Mouse (Mus musculus) liver, embryonic 11.5 days (tissue): ENCODE measurements around the gene Spata45. TPM values are rescaled to one million over a fixed set of nuclear protein-coding genes. Genes with fewer than 3 reads are reported as not detected.

Experiments
- ATAC-seq: fragments of 200-750 bp; cut with Nextera tagmentation; replicated peaks from 2 replicates; pipeline ENCODE4 v1.8.0; 2017; ENCODE audit warnings: moderate number of reproducible peaks, mild to moderate bottlenecking, moderate TSS enrichment, moderate library complexity; ENCODE audit not compliant: low FRiP score
- DNase-seq: peaks from one replicate; pipeline ENCODE4 v3.0.0-alpha.2; 2017; ENCODE audit warnings: low spot score
- H3K27ac ChIP-seq: fragments of 300-500 bp; sonication (generic); 2 replicates; pipeline ENCODE4 v1.5.1; 2014; ENCODE audit warnings: mild to moderate bottlenecking, low read depth, low read length, control low read depth
- H3K27me3 ChIP-seq: fragments of 300-500 bp; sonication (generic); replicated peaks from 2 replicates; pipeline ENCODE4 v1.6.1; 2014; ENCODE audit warnings: low read length, mixed read lengths; ENCODE audit not compliant: control insufficient read depth, insufficient read depth
- H3K36me3 ChIP-seq: fragments of 300-500 bp; sonication (generic); 2 replicates; pipeline ENCODE4 v1.6.1; 2014; ENCODE audit warnings: mild to moderate bottlenecking, low read length, moderate library complexity, mixed read lengths; ENCODE audit not compliant: control insufficient read depth, insufficient read depth
- H3K4me1 ChIP-seq: fragments of 300-500 bp; sonication (generic); replicated peaks from 2 replicates; pipeline ENCODE4 v1.6.1; 2014; ENCODE audit warnings: low read length, mixed read lengths; ENCODE audit not compliant: control insufficient read depth, insufficient read depth
- H3K4me2 ChIP-seq: fragments of 300-500 bp; sonication (generic); 2 replicates; pipeline ENCODE4 v1.6.1; 2014; ENCODE audit warnings: mild to moderate bottlenecking, control low read depth, moderate library complexity
- H3K4me3 ChIP-seq: fragments of 300-500 bp; sonication (generic); 2 replicates; pipeline ENCODE4 v1.5.1; 2014; ENCODE audit warnings: low read depth, low read length, control low read depth
- H3K9ac ChIP-seq: fragments of 300-500 bp; sonication (generic); 2 replicates; pipeline ENCODE4 v1.6.1; 2014; ENCODE audit warnings: low read depth, low read length, control low read depth
- H3K9me3 ChIP-seq: fragments of 300-500 bp; sonication (generic); 2 replicates; pipeline ENCODE4 v1.6.1; 2016; ENCODE audit warnings: low read length, inconsistent platforms, mixed read lengths; ENCODE audit not compliant: control insufficient read depth
- WGBS: fragments of 180-500 bp; shearing (Covaris S2); extraction: QIAGEN DNeasy Blood & Tissue Kit; methylation state at CpG from one replicate; pipeline ENCODE4 v1.1.7; 2014; 5-methylcytosine and 5-hydroxymethylcytosine counted together
- polyA plus RNA-seq: library from polyadenylated mRNA; unstranded; fragments of >200 nt; fragmentation: Nextera tagmentation; extraction: Ambion mirVana; gene quantifications from 2 replicates; pipeline ENCODE4 v1.2.1, GENCODE M21; 2014

The Spata45 gene
- polyA plus RNA-seq, 1 experiment from 2014 or later, result not detected

GRCm38 (mm10) chr1:191084951-191085559 lies 48.6 kb downstream of the Spata45 start:
- 67% methylated on average over 5 of the region's 5 CpGs for WGBS
- H3K9ac ChIP-seq, result no peak overlapping the region

GRCm38 (mm10) chr1:191085597-191085996 lies 49.2 kb downstream of the Spata45 start:
- no peak overlapping the region for H3K9ac ChIP-seq
- 0 out of 2 replicates have a peak, but pooled peaks cover 5% of the 10 kb centered on the region for H3K4me1 ChIP-seq
- no peak overlapping the region for H3K4me2 ChIP-seq
- H3K36me3 ChIP-seq, result peaks cover 21% of the 10 kb centered on the region
- H3K27me3 ChIP-seq, result no peaks in the 10 kb centered on the region
- DNase-seq (no peak), ATAC-seq (0 out of 2 replicates have a peak, but pooled peaks have one; percentile 10)
- WGBS, result 64% methylated on average over 12 of the region's 12 CpGs
- no peak overlapping the region for H3K4me3 ChIP-seq
- no peaks in the 10 kb centered on the region for H3K9me3 ChIP-seq
- H3K27ac ChIP-seq, result no peak overlapping the region

More at GRCm38 (mm10) chr1:191084951-191085559, 48.6 kb downstream of the Spata45 start:
- no peak overlapping the region for H3K4me3 ChIP-seq
- no peaks in the 10 kb centered on the region for H3K9me3 ChIP-seq
- no peak overlapping the region for H3K4me2 ChIP-seq
- H3K4me1 ChIP-seq, result 0 out of 2 replicates have a peak, but pooled peaks cover 5% of the 10 kb centered on the region
- ATAC-seq (no peak), DNase-seq (no peak)
- peaks cover 24% of the 10 kb centered on the region for H3K36me3 ChIP-seq
- H3K27me3 ChIP-seq, result no peaks in the 10 kb centered on the region
- no peak overlapping the region for H3K27ac ChIP-seq

GRCm38 (mm10) chr1:191086304-191086878 lies 50.0 kb downstream of the Spata45 start:
- Histone ChIP-seq H3K27me3 (no peaks in the 10 kb centered on the region), H3K4me3 (no peak overlapping the region), H3K9ac (no peak overlapping the region), H3K4me2 (no peak overlapping the region), H3K9me3 (no peaks in the 10 kb centered on the region), H3K4me1 (0 out of 2 replicates have a peak, but pooled peaks cover 5% of the 10 kb centered on the region), H3K36me3 (peaks cover 20% of the 10 kb centered on the region), H3K27ac (no peak overlapping the region)
- DNase-seq, result no peak
- WGBS, result 78% methylated on average over 7 of the region's 7 CpGs
- no peak for ATAC-seq

GRCm38 (mm10) chr1:191086960-191087359 lies 50.5 kb downstream of the Spata45 start:
- Histone ChIP-seq H3K4me2 (no peak overlapping the region), H3K27ac (0 out of 2 replicates have a peak overlapping the region, but pooled peaks have one; percentile 28), H3K9me3 (no peaks in the 10 kb centered on the region), H3K9ac (no peak overlapping the region), H3K27me3 (no peaks in the 10 kb centered on the region), H3K4me3 (no peak overlapping the region), H3K4me1 (0 out of 2 replicates have a peak, but pooled peaks cover 5% of the 10 kb centered on the region), H3K36me3 (peaks cover 19% of the 10 kb centered on the region)
- WGBS, result 83% methylated on average over 8 of the region's 8 CpGs
- no peak for DNase-seq
- ATAC-seq, result no peak

- Histone ChIP-seq H3K9me3 (no peaks in the 10 kb centered on the region), H3K27me3 (no peaks in the 10 kb centered on the region), H3K4me2 (no peak overlapping the region), H3K27ac (no peak overlapping the region), H3K9ac (no peak overlapping the region), H3K36me3 (peaks cover 12% of the 10 kb centered on the region), H3K4me3 (no peak overlapping the region), H3K4me1 (0 out of 2 replicates have a peak, but pooled peaks cover 5% of the 10 kb centered on the region)
- WGBS, result 58% methylated on average over 5 of the region's 5 CpGs
- DNase-seq (no peak), ATAC-seq (no peak)
These were observed 51.5 kb downstream of the Spata45 start for GRCm38 (mm10) chr1:191087955-191088354.

GRCm38 (mm10) chr1:191089355-191089754 lies 52.9 kb downstream of the Spata45 start:
- ATAC-seq (no peak), DNase-seq (no peak)
- Histone ChIP-seq H3K9ac (no peak overlapping the region), H3K4me2 (no peak overlapping the region), H3K27ac (no peak overlapping the region), H3K4me1 (0 out of 2 replicates have a peak, but pooled peaks cover 5% of the 10 kb centered on the region), H3K36me3 (peaks cover 7% of the 10 kb centered on the region), H3K4me3 (no peak overlapping the region), H3K9me3 (no peaks in the 10 kb centered on the region), H3K27me3 (0 out of 2 replicates have a peak, but pooled peaks cover 4% of the 10 kb centered on the region)
- 46% methylated on average over 6 of the region's 6 CpGs for WGBS

- H3K36me3 ChIP-seq, result no peaks in the 10 kb centered on the region
- DNase-seq (no peak), ATAC-seq (no peak)
- H3K9me3 ChIP-seq, result no peaks in the 10 kb centered on the region
- H3K4me1 ChIP-seq, result 0 out of 2 replicates have a peak, but pooled peaks cover 5% of the 10 kb centered on the region
- H3K27me3 ChIP-seq, result peaks cover 14% of the 10 kb centered on the region
- no peak overlapping the region for H3K27ac ChIP-seq
- H3K4me3 ChIP-seq, result no peak overlapping the region
- WGBS, result 76% methylated on average over 8 of the region's 8 CpGs
- no peak overlapping the region for H3K4me2 ChIP-seq
- no peak overlapping the region for H3K9ac ChIP-seq
These were observed 55.6 kb downstream of the Spata45 start for GRCm38 (mm10) chr1:191092050-191092449.
